Mouse (Mus musculus): ENCODE data around the gene Prpf40b.

DNA sequence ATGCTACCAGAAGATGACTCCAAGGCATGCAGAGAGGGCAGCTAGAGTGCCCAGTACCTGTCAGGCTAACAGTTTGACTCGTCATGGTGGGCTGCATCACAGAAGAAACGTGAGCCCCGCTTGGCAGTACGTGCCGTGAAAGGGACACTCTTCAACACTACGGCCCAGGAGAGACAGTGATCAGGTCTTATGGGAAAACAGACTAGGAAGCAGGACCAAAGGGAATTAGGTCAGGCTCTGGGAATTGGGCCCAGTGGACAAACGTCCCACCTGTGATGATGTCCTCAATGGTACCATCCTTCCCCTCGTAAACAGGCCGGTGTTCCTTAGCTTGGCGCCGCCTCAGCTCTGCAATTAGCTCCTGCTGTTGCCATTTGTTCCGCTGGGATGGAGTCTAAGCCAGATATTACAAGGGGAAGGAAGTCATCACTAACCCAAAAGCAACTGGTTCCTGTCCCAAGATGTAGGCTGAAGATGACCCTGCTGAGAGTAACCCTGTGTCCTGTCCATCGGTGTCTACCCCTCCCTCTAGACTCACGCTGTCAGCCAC lies 24.0 kb downstream of the Prpf40b start:
- TF ChIP-seq CTCF (conservative IDR thresholded peaks at IDR 0.05; ENCODE audit: low read length) (no peak), POU5F1 (IDR thresholded peaks at IDR 0.05; ENCODE audit: borderline replicate concordance, low read length) (no peak)

Data from E14TG2a.4 (cell line).